Mouse (Mus musculus): Measurements from ENCODE around the gene Lrrtm3. TPM values are rescaled to one million over a fixed set of nuclear protein-coding genes. Genes with fewer than 3 reads are reported as not detected.

Gene Lrrtm3
- polyA plus RNA-seq (2021; fragmentation: Nextera tagmentation) = 20.0 and 28.3 TPM in 2 replicates
- long read RNA-seq, experiment 1, transcript Lrrtm3-201 (3 exons, 3,896 nt) = major isoform, 213 of 296 reads
- long read RNA-seq, experiment 1, transcript Lrrtm3-204 (2 exons, 2,425 nt) = minor isoform, 13 of 296 reads
- long read RNA-seq, experiment 1, partial matches to known transcripts = 50 of 296 reads
- long read RNA-seq, experiment 1, other reads (novel, unspliced or antisense) = 19 of 296 reads
- long read RNA-seq, experiment 2, transcript Lrrtm3-201 (3 exons, 3,896 nt) = major isoform, 22 of 54 reads
- long read RNA-seq, experiment 2, partial matches to known transcripts = 25 of 54 reads
- long read RNA-seq, experiment 2, other reads (novel, unspliced or antisense) = 7 of 54 reads

GRCm38 (mm10) chr10:64089680-64090460 is at the start of gene Lrrtm3:
TSS of gene Lrrtm3 (minus strand) at chr10:64090277.

GRCm38 (mm10) chr10:63927334-63927733 is 162.7 kb downstream of the Lrrtm3 start, which contains the start of gene Gm10118:
TSS of gene Gm10118 (minus strand) at chr10:63927434.

Other genes starting within 250 kb of the Lrrtm3 start
- 0.33 and 0.74 TPM in 2 replicates for gene Gm10118, start 162.8 kb downstream of the Lrrtm3 start, polyA plus RNA-seq (2021; fragmentation: Nextera tagmentation)